Mouse (Mus musculus) erythroblast, embryonic 14.5 days (primary cell): ENCODE measurements around the gene Vmac. TPM values are rescaled to one million over a fixed set of nuclear protein-coding genes. Genes with fewer than 3 reads are reported as not detected.

Source experiments
- H3K27me3 ChIP-seq: 2 replicates; pipeline ENCODE4 v1.6.1; 2012; ENCODE audit warnings: inconsistent platforms; ENCODE audit not compliant: control insufficient read depth
- H3K36me3 ChIP-seq: 2 replicates; pipeline ENCODE4 v1.6.1; 2012; ENCODE audit warnings: mild to moderate bottlenecking, inconsistent platforms; ENCODE audit not compliant: control insufficient read depth
- H3K4me1 ChIP-seq: 2 replicates; pipeline ENCODE4 v1.6.1; 2012; ENCODE audit warnings: inconsistent platforms; ENCODE audit not compliant: control insufficient read depth
- H3K4me3 ChIP-seq: replicated peaks from 2 replicates; pipeline ENCODE3; 2012; ENCODE audit warnings: moderate library complexity, mild to moderate bottlenecking, inconsistent platforms
- H3K9me3 ChIP-seq: 2 replicates; pipeline ENCODE4 v1.6.1; 2012; ENCODE audit warnings: low read length, inconsistent platforms, mixed read lengths; ENCODE audit not compliant: control insufficient read depth
- GATA1 ChIP-seq: IDR thresholded peaks from 2 replicates; pipeline ENCODE4 v1.6.1; 2012; ENCODE audit warnings: low read length, inconsistent platforms, mixed read lengths
- TAL1 ChIP-seq: IDR thresholded peaks from 3 replicates; pipeline ENCODE4 v1.6.1; 2012; ENCODE audit warnings: low read length, inconsistent platforms, mixed read lengths
- polyA plus RNA-seq: library from polyadenylated mRNA; stranded (reverse); fragments of >175 nt; gene quantifications from 2 replicates; pipeline ENCODE4 v1.2.3, GENCODE M21; 2012

Gene Vmac
- polyA plus RNA-seq, 1 experiment, result 0.22 TPM

DNA sequence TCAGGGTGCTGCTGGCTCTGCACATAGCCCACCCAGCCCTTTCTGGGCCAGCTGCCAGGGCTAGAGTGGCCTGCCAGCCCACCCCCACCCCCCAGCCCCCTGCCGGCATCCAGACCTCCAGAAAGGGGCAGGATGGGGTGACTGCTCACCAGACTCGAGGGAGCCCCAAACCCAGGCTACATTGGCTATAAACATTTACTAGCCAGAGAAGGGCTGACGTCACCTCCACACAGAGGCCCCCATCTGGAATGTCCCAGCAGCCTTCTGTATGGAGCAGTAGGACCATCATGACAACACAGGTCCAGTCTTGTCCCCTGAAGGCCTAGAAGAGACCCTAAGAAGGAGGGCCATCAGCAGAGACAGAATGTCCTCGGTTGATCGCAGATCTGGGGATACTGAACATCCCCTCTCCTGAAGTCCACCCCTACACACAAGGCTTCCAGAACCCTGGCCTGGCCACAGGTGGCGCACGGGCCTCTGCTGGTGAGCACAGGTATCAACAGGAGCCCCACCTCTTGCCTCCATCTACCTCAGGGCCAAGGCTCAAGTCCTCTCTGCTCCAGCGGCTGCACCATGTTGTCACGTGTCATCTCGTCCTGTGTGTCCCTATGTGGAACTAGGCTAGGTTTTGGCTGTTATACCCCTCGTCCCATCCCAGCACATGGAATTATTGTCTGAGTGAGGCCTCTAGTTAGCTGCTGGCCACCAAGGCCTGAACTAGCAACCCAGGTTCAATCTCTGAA, 5.8 kb upstream of the Vmac start:
- Histone ChIP-seq H3K36me3 (peaks cover 55% of the 10 kb centered on the region), H3K4me3 (no peak overlapping the region)
- TF ChIP-seq GATA1 (no peak), TAL1 (no peak)

DNA sequence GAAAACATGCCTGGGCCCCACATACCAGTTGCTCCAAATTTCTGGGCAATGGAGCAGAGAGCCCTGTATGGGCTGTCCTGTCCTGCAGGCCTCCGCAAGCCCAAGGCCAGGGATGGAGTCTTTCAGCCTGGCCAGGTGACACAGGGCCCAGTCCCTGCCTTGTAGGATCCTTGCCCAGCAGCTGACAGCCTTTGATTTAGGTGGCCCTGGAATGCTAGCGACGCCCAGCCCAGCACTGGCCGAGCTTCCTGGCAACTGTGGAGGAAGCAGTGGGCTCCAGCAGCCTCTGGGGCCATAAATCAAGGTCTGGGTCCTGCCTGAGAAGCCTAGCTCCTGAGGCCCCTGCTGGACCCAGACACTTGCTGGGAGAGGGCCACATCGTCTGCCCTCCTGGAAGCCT, 4.6 kb upstream of the Vmac start:
- no peaks in the 10 kb centered on the region for H3K9me3 ChIP-seq
- H3K27me3 ChIP-seq, result peaks cover 7% of the 10 kb centered on the region
- peaks cover 55% of the 10 kb centered on the region for H3K36me3 ChIP-seq
- H3K4me3 ChIP-seq, result no peak overlapping the region
- TF ChIP-seq GATA1 (no peak), TAL1 (no peak)
- peaks cover 33% of the 10 kb centered on the region for H3K4me1 ChIP-seq

More for the DNA sequence above, 5.8 kb upstream of the Vmac start:
- Histone ChIP-seq H3K9me3 (no peaks in the 10 kb centered on the region), H3K4me1 (peaks cover 37% of the 10 kb centered on the region), H3K27me3 (peaks cover 17% of the 10 kb centered on the region)

DNA sequence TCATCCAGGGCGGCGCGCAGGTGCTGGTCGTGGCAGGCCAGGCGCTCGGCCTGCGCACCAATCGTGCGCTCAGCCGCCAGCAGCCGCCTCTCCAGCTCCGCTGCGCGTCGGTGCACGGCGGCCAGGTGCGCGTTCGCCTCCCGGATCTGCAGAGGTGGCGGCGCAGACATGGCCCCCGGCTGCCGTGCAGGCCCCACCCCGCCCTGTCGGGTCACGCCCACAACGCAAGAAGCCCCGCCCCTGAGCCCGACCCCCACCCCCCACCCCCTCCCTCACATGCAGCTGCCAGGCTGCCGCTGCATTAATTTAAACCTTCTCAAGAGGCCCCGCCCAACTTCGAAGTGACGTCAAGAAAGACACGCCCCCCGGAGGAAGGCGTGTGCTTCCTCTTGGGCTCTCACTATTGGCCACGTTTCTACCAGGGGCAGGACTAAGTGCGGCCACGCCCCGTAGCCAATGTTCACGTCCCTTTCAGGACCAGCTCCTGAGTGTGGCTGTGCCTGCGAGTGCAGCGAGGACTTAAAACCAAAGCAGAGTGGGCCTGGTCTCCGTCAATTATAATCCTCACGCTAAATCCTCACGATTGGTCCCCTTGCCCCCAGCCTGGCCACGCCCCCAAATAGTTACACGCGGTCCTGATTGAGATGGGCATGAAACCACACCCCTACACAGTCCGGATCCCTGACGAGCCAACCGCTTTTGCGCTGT, 1.0 kb downstream of the Vmac start:
- no peaks in the 10 kb centered on the region for H3K27me3 ChIP-seq
- TF ChIP-seq GATA1, result no peak
- no peak for TF ChIP-seq TAL1
- H3K9me3 ChIP-seq, result no peaks in the 10 kb centered on the region
- H3K36me3 ChIP-seq, result peaks cover 45% of the 10 kb centered on the region
- peaks cover 55% of the 10 kb centered on the region for H3K4me1 ChIP-seq
- H3K4me3 ChIP-seq, result peak overlapping the region; percentile 87

DNA sequence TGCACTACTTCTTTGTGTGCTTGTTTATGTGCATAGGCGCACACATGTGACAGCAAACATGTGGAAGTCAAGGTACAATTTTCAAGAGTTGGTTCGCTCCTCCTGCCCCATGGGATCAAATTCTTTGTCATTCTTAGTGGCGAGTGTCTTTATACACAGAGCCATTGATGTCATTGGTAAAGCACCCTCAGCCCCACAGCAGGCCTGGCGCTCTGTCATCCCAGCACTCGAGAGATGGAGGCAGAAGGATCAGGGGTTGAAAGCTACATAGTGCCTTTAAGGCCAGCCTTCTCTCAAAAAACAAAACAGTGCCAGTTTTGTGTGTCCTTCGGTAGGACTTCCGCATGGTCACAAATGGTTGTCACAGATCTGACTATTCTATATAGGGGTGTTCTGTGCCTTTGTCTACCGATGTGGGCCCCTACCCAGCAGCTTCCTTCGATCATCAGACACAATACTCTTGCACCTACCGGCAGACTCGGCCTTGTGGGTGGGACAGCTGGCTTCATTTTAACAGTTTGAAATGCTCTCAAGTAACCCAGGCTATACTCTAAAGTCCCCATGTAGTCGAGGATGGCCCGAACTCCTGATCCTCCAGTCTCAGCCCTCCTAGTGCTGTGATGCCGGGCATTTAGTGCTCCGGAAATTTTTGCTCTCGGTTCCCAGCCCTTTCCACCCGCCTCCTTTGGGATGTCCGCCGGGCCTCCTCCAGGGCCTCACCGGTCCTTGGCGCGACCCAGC, 1.7 kb downstream of the Vmac start:
- H3K4me1 ChIP-seq, result peaks cover 55% of the 10 kb centered on the region
- H3K4me3 ChIP-seq, result peak overlapping the region; percentile 87
- no peaks in the 10 kb centered on the region for H3K9me3 ChIP-seq
- H3K27me3 ChIP-seq, result no peaks in the 10 kb centered on the region
- TF ChIP-seq GATA1 (no peak), TAL1 (no peak)
- H3K36me3 ChIP-seq, result peaks cover 45% of the 10 kb centered on the region

DNA sequence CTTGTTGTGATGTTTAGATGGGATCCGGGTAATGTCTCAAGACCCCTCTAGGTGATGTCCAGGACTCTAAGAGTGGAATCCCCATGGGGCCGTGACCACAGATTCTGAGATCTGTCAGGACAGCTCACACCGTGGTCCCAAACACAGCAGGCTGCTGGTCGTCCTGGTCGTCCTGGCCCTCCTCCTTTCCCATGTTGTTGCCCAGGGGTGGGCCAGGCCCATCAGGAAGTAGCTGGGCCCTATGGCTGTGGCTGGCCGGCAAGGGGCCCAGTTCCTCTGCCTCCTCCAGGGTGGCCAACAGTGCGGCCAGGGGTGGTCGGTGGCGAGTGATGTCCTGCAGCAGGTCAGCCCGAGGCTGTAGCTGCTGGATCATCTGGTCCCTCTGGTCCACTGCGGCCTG, 2.5 kb downstream of the Vmac start:
- H3K4me3 ChIP-seq, result peak overlapping the region; percentile 2
- no peaks in the 10 kb centered on the region for H3K27me3 ChIP-seq

DNA sequence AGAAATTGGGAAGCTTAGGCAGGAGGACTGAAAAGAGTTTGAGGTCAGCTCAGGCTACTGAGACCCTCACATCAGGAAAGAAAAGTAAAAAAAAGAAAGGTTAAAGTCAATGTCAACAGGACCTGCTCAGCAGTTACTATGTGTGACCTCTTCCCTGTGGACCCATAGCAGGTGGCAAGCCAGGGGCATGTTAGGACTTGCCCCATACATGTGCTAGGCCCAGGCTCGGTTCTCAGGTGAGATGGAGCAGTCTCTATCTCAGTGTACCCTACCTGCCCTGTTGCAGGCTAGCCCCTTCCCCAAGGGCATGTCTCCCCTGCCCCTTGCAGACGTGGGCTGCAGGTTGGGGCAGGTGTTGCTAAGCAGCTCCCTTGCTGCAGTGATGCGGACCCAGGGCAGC, 8.1 kb downstream of the Vmac start:
- Histone ChIP-seq H3K36me3 (peaks cover 87% of the 10 kb centered on the region), H3K27me3 (no peaks in the 10 kb centered on the region), H3K4me1 (peaks cover 26% of the 10 kb centered on the region), H3K9me3 (no peaks in the 10 kb centered on the region), H3K4me3 (no peak overlapping the region)
- no peak for TF ChIP-seq TAL1
- TF ChIP-seq GATA1, result no peak

More for the DNA sequence above, 2.5 kb downstream of the Vmac start:
- Histone ChIP-seq H3K9me3 (no peaks in the 10 kb centered on the region), H3K4me1 (peaks cover 53% of the 10 kb centered on the region), H3K36me3 (peaks cover 45% of the 10 kb centered on the region)
- TF ChIP-seq TAL1, result no peak
- TF ChIP-seq GATA1, result no peak

DNA sequence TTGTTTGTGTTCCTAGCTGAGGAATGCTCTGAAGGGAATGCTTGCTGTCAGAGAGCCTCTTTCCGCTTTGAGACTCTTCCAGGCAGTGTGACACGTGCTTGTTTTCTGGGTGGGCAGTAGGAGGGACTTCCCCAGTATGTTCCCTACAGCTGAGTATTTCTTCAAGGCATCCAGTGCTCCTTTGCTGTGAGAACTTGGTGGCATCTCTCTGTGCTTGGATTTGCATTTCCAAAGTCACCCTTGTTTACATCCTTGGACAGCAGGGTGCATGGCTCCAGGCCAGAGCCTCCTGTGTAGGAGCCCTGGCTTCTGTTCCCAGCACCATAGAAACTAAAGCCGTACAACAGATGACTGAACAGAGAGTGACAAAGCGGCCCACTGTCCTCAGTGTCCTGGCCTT, 9.1 kb downstream of the Vmac start:
- H3K4me1 ChIP-seq, result peaks cover 22% of the 10 kb centered on the region
- H3K27me3 ChIP-seq, result no peaks in the 10 kb centered on the region
- no peaks in the 10 kb centered on the region for H3K9me3 ChIP-seq
- H3K4me3 ChIP-seq, result no peak overlapping the region
- TF ChIP-seq TAL1 (no peak), GATA1 (no peak)
- peaks cover 97% of the 10 kb centered on the region for H3K36me3 ChIP-seq

DNA sequence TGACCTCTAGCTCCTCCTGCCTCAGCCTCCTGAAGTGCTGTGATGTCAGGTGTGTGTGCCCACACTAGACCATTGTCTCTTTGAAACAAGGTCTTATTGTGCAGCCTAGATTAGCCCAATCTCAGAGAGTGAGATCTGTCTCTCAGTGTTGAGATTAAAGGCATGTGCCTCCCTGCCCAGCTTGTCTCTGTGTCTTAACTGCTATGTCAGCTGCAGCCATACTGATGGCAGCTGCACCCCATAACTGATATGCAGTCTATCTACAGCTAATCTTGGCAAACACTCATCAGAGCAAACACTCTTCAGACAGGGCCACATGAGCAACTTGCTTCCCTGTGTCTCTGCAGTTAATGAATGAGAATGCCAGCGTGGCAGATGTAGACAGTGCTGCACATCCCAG, 11.3 kb downstream of the Vmac start:
- Histone ChIP-seq H3K4me1 (peaks cover 17% of the 10 kb centered on the region), H3K36me3 (peaks cover 98% of the 10 kb centered on the region), H3K4me3 (no peak overlapping the region), H3K27me3 (no peaks in the 10 kb centered on the region), H3K9me3 (no peaks in the 10 kb centered on the region)
- no peak for TF ChIP-seq TAL1
- TF ChIP-seq GATA1, result no peak

DNA sequence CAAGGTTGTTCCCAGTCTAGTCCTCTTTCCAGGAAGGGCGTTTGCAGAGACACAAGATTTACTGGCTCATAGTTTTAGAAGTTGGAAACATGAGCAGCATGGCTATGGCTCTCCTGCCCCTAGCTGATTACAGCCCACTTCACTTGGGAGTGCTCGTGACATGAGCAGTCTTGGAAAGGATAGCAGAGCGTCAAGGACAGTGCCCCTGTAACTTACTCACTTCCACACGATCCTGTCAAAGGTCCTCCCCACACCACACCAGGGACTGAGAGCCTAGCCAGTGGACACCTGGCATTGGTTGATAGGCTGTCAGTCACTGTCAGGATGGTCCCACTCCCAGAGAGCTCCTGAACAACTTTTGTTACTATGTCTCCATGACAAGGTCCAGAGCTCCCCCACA, 14.8 kb downstream of the Vmac start:
- Histone ChIP-seq H3K4me3 (no peak overlapping the region), H3K27me3 (no peaks in the 10 kb centered on the region), H3K4me1 (peaks cover 10% of the 10 kb centered on the region), H3K9me3 (no peaks in the 10 kb centered on the region), H3K36me3 (peaks cover 98% of the 10 kb centered on the region)
- TF ChIP-seq GATA1, result no peak
- no peak for TF ChIP-seq TAL1
